Mouse (Mus musculus): Measurements from ENCODE around the gene Kcnd3. TPM values are rescaled to one million over a fixed set of nuclear protein-coding genes. Genes with fewer than 3 reads are reported as not detected.

Kcnd3 gene
- polyA plus RNA-seq, 1 experiment from 2014 or later, result 2.4 TPM

DNA sequence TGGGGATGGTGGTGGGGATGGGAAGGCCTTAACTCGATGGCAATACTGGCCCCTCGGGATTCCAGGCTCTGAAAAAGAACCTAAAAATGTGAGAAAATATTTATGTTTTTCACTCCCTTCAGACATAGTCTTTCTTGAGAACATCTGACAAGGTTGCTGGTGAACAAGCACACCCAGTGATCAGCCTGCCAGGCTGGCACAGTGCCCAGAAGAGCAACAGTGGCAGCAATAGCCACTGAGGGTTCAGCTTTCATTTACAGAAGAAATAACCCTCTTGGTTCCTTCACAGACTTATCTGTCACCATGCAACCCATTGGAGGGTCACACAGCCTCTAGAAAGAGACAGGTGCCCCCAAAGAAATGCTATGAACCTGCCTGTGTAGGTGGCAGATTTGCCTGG is 39.9 kb upstream of the Kcnd3 start:
- Histone ChIP-seq H3K27me3 (ENCODE audit: control insufficient read depth, insufficient read depth, low read length) (no peaks in the 10 kb centered on the region), H3K9ac (ENCODE audit: low read length) (no peak overlapping the region), H3K9me3 (ENCODE audit: control insufficient read depth, low read length) (no peaks in the 10 kb centered on the region), H3K36me3 (ENCODE audit: control insufficient read depth, insufficient read depth, low read length) (no peaks in the 10 kb centered on the region), H3K4me1 (ENCODE audit: control insufficient read depth, insufficient read depth, low read length) (no peaks in the 10 kb centered on the region), H3K27ac (ENCODE audit: low read depth, low read length) (no peak overlapping the region), H3K4me3 (ENCODE audit: low read depth, low read length) (no peak overlapping the region), H3K4me2 (no peak overlapping the region)
- DNase-seq (ENCODE audit: low spot score, missing footprints), result no peak
- 87% methylated on average over 2 of the region's 2 CpGs for WGBS
- ATAC-seq (ENCODE audit: low FRiP score), result no peak

DNA sequence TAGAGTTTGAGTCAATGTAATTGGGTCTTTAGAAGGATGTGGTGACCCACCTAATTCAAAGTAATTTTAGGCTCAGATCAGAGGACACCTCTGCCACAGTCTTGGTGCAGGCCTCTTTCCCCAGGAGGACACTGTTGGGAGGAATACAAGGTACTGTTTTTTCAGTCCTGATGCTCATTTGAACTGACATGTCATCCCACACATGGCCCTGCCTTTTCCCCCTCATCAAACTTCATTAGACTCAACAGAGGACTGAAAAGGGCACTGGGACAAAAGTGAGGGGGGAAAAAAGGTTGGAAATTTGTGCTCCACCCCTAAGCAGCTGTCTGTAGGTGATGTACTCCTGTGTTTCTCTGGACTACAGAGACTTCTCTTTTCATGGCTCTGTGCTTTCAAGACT is 39.4 kb upstream of the Kcnd3 start:
- no peaks in the 10 kb centered on the region for H3K27me3 ChIP-seq (ENCODE audit: control insufficient read depth, insufficient read depth, low read length)
- no peaks in the 10 kb centered on the region for H3K4me1 ChIP-seq (ENCODE audit: control insufficient read depth, insufficient read depth, low read length)
- no peak overlapping the region for H3K4me2 ChIP-seq
- ATAC-seq (ENCODE audit: low FRiP score) (no peak), DNase-seq (ENCODE audit: low spot score, missing footprints) (no peak)
- no peak overlapping the region for H3K9ac ChIP-seq (ENCODE audit: low read length)
- no peaks in the 10 kb centered on the region for H3K36me3 ChIP-seq (ENCODE audit: control insufficient read depth, insufficient read depth, low read length)
- no peaks in the 10 kb centered on the region for H3K9me3 ChIP-seq (ENCODE audit: control insufficient read depth, low read length)
- H3K4me3 ChIP-seq (ENCODE audit: low read depth, low read length), result no peak overlapping the region
- H3K27ac ChIP-seq (ENCODE audit: low read depth, low read length), result no peak overlapping the region

DNA sequence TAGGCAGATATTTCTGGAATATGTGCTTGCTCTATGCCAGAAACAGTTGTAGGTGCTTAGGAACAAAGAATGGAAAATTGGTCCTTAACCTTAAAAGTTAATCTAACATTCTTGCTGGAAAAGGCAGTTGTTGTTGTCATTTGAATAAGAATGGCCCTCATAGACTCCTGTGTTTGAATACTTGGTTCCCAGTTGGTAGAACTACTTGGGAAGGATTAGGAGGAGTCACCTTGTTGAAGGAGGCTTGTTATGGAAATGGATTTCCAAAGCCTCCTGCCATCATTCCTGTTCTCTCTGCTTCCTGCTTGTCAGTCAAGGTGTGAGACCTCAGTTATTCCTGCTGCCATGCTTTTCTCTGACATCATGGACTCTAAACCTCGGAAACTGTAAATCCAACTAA is 33.7 kb upstream of the Kcnd3 start:
- Histone ChIP-seq H3K4me2 (no peak overlapping the region), H3K27ac (ENCODE audit: low read depth, low read length) (no peak overlapping the region), H3K9me3 (ENCODE audit: control insufficient read depth, low read length) (no peaks in the 10 kb centered on the region), H3K36me3 (ENCODE audit: control insufficient read depth, insufficient read depth, low read length) (no peaks in the 10 kb centered on the region), H3K9ac (ENCODE audit: low read length) (no peak overlapping the region), H3K27me3 (ENCODE audit: control insufficient read depth, insufficient read depth, low read length) (no peaks in the 10 kb centered on the region), H3K4me3 (ENCODE audit: low read depth, low read length) (no peak overlapping the region), H3K4me1 (ENCODE audit: control insufficient read depth, insufficient read depth, low read length) (no peaks in the 10 kb centered on the region)
- 91% methylated on average over 1 of the region's 1 CpGs for WGBS
- ATAC-seq (ENCODE audit: low FRiP score) (no peak), DNase-seq (ENCODE audit: low spot score, missing footprints) (no peak)

DNA sequence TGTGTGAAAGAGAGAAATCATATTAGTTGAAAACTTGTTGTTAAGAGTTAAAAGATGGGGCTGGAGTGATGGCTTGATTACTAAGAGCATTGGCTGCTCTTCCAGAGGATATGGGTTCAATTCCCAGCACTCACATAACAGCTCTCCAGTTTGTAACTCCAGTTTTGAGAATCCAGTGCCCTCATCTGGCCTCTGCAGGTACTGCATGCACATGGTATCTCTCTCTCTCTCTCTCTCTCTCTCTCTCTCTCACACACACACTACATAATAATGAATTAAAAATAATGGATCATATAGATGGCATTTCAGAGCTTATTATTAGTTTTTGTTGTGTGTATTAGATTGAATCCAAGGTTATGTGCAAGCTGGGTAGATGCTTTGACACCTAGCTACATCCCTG is 29.7 kb upstream of the Kcnd3 start:
- no peak overlapping the region for H3K4me3 ChIP-seq (ENCODE audit: low read depth, low read length)
- no peak overlapping the region for H3K4me2 ChIP-seq
- no peaks in the 10 kb centered on the region for H3K4me1 ChIP-seq (ENCODE audit: control insufficient read depth, insufficient read depth, low read length)
- H3K27me3 ChIP-seq (ENCODE audit: control insufficient read depth, insufficient read depth, low read length), result no peaks in the 10 kb centered on the region
- no peak overlapping the region for H3K9ac ChIP-seq (ENCODE audit: low read length)
- H3K9me3 ChIP-seq (ENCODE audit: control insufficient read depth, low read length), result no peaks in the 10 kb centered on the region
- DNase-seq (ENCODE audit: low spot score, missing footprints) (peak; percentile 85), ATAC-seq (ENCODE audit: low FRiP score) (no peak)
- no peak overlapping the region for H3K27ac ChIP-seq (ENCODE audit: low read depth, low read length)
- H3K36me3 ChIP-seq (ENCODE audit: control insufficient read depth, insufficient read depth, low read length), result no peaks in the 10 kb centered on the region

DNA sequence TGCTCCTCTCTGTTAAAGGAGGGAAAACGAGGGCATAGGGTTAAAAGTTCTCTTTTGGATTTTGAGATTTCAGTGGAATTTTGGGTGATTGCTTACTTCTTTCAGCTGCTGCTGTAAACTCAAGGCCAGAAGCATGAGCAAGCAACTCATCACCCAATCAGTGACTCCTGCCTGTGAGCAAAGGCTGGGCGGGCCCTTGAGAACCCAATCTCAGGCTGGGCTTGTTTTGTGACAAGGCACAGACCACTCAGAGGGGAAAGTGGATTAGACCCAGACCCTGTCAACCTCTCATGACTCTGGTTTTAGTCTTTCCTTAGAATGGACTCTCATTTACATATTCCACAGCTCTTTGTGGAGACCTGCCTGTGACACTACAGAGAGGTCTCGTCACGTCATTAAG is 28.7 kb upstream of the Kcnd3 start:
- Histone ChIP-seq H3K27ac (ENCODE audit: low read depth, low read length) (no peak overlapping the region), H3K9me3 (ENCODE audit: control insufficient read depth, low read length) (no peaks in the 10 kb centered on the region), H3K4me3 (ENCODE audit: low read depth, low read length) (no peak overlapping the region), H3K4me1 (ENCODE audit: control insufficient read depth, insufficient read depth, low read length) (no peaks in the 10 kb centered on the region), H3K27me3 (ENCODE audit: control insufficient read depth, insufficient read depth, low read length) (no peaks in the 10 kb centered on the region), H3K4me2 (no peak overlapping the region), H3K9ac (ENCODE audit: low read length) (no peak overlapping the region), H3K36me3 (ENCODE audit: control insufficient read depth, insufficient read depth, low read length) (no peaks in the 10 kb centered on the region)
- no peak for DNase-seq (ENCODE audit: low spot score, missing footprints)
- WGBS, result 59% methylated on average over 4 of the region's 4 CpGs
- ATAC-seq (ENCODE audit: low FRiP score), result no peak

DNA sequence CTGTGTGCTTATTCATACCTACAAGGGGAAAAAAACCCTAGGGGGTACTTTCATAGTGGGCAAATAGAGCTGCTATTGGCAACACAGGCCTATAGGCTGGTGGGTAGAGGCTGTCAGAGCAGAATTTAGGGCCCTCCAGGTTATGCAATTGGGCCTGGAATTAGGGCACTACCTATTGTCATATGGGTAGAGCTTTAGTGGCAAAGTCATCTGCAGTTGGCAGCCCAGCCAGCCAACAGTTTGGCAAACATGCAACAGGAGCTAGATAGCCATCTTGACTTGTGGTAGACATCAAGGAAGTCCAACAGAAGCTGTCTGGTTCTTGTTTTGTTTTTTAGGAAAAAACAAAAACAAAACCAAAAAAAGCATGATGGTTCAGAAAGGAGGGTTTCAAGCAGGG is 23.5 kb upstream of the Kcnd3 start:
- Histone ChIP-seq H3K9ac (ENCODE audit: low read length) (no peak overlapping the region), H3K27ac (ENCODE audit: low read depth, low read length) (no peak overlapping the region), H3K4me2 (no peak overlapping the region), H3K4me1 (ENCODE audit: control insufficient read depth, insufficient read depth, low read length) (no peaks in the 10 kb centered on the region), H3K9me3 (ENCODE audit: control insufficient read depth, low read length) (no peaks in the 10 kb centered on the region), H3K36me3 (ENCODE audit: control insufficient read depth, insufficient read depth, low read length) (no peaks in the 10 kb centered on the region), H3K4me3 (ENCODE audit: low read depth, low read length) (no peak overlapping the region), H3K27me3 (ENCODE audit: control insufficient read depth, insufficient read depth, low read length) (no peaks in the 10 kb centered on the region)
- no peak for ATAC-seq (ENCODE audit: low FRiP score)
- DNase-seq (ENCODE audit: low spot score, missing footprints), result no peak

DNA sequence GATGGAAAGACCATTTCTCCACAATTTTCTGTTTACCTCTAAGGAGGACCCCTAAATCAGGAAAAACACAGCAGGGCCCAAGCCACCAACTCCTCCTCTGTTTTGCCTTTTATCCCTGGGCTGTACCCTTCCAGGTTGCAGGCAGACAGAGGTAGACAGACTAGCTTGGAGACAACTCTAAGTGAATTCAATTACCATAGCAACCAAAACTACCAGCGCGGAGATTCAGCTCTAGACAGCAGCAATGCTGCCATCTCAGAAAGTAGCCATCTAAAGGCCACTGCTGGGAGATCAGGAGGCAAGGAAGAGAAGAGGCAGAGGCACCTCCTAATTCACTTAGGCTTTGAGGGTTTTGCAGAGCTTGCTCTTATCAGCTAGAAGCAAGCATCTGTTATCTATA is 15.7 kb upstream of the Kcnd3 start:
- Histone ChIP-seq H3K4me3 (ENCODE audit: low read depth, low read length) (no peak overlapping the region), H3K9ac (ENCODE audit: low read length) (no peak overlapping the region), H3K4me1 (ENCODE audit: control insufficient read depth, insufficient read depth, low read length) (no peaks in the 10 kb centered on the region), H3K4me2 (no peak overlapping the region), H3K36me3 (ENCODE audit: control insufficient read depth, insufficient read depth, low read length) (no peaks in the 10 kb centered on the region), H3K27ac (ENCODE audit: low read depth, low read length) (no peak overlapping the region), H3K9me3 (ENCODE audit: control insufficient read depth, low read length) (no peaks in the 10 kb centered on the region), H3K27me3 (ENCODE audit: control insufficient read depth, insufficient read depth, low read length) (no peaks in the 10 kb centered on the region)
- ATAC-seq (ENCODE audit: low FRiP score) (no peak), DNase-seq (ENCODE audit: low spot score, missing footprints) (no peak)
- WGBS, result 43% methylated on average over 2 of the region's 2 CpGs

DNA sequence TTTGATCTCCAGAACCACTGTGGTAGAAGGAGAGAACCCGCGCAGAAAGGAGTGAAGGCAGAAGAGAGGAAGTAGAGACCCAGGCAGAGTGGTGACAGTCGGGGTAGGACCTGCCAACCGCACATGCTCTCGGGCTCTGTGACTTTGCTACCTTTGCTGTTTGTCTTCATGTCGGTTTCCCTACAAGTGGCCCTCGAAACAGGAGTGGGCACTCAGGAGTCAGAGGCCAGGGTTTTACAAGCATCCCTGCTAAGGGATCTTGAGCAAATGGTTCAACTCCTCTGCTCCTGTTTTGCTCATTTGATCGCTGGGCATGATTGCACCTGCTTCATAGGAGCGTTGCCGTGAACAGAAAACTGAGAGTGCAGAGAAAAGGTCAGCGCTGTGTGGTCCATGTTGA is 15.2 kb upstream of the Kcnd3 start:
- Histone ChIP-seq H3K4me3 (ENCODE audit: low read depth, low read length) (no peak overlapping the region), H3K36me3 (ENCODE audit: control insufficient read depth, insufficient read depth, low read length) (no peaks in the 10 kb centered on the region), H3K27me3 (ENCODE audit: control insufficient read depth, insufficient read depth, low read length) (no peaks in the 10 kb centered on the region), H3K4me1 (ENCODE audit: control insufficient read depth, insufficient read depth, low read length) (no peaks in the 10 kb centered on the region), H3K27ac (ENCODE audit: low read depth, low read length) (no peak overlapping the region), H3K9ac (ENCODE audit: low read length) (no peak overlapping the region), H3K9me3 (ENCODE audit: control insufficient read depth, low read length) (no peaks in the 10 kb centered on the region), H3K4me2 (no peak overlapping the region)
- ATAC-seq (ENCODE audit: low FRiP score) (no peak), DNase-seq (ENCODE audit: low spot score, missing footprints) (no peak)
- WGBS, result 89% methylated on average over 11 of the region's 11 CpGs

DNA sequence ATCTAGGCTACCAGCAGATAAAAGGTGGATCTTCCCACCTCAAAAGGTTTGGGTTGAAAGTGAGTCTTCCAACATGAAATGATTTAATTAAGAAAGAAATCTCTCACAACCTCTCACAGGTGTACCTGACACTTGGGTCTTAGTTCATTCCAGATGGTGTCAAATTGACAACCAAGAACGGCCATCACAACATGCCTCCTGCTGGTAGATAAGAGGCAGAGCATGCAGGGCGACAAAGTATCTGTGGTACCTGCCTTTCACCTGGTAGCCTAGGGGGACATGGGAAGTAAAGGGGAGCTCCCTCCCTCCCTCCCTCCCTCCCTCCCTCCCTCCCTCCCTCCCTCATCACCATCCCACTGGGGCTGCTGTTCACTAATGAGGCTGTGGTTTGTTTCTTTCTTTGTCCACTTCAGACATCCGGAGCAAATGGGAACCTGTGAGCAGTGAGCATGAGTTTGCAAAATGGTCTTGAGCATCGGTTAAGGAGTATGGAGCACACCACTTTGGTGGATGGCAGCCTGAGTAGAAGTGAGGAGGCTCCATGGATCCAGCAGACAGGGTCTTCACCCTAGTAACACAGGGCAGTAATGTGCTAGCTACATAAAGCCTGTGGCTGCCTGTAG is 11.1 kb upstream of the Kcnd3 start:
- no peak for ATAC-seq (ENCODE audit: low FRiP score)

More for the DNA sequence above, 11.1 kb upstream of the Kcnd3 start:
- Histone ChIP-seq H3K36me3 (ENCODE audit: control insufficient read depth, insufficient read depth, low read length) (no peaks in the 10 kb centered on the region), H3K9me3 (ENCODE audit: control insufficient read depth, low read length) (no peaks in the 10 kb centered on the region), H3K27ac (ENCODE audit: low read depth, low read length) (no peak overlapping the region), H3K27me3 (ENCODE audit: control insufficient read depth, insufficient read depth, low read length) (no peaks in the 10 kb centered on the region), H3K4me2 (no peak overlapping the region), H3K9ac (ENCODE audit: low read length) (no peak overlapping the region), H3K4me3 (ENCODE audit: low read depth, low read length) (no peak overlapping the region), H3K4me1 (ENCODE audit: control insufficient read depth, insufficient read depth, low read length) (no peaks in the 10 kb centered on the region)
- DNase-seq (ENCODE audit: low spot score, missing footprints), result no peak
- WGBS, result 67% methylated on average over 4 of the region's 4 CpGs
